8 mouse cellular contexts compared by ENCODE assay signal in the genomic region with DNA sequence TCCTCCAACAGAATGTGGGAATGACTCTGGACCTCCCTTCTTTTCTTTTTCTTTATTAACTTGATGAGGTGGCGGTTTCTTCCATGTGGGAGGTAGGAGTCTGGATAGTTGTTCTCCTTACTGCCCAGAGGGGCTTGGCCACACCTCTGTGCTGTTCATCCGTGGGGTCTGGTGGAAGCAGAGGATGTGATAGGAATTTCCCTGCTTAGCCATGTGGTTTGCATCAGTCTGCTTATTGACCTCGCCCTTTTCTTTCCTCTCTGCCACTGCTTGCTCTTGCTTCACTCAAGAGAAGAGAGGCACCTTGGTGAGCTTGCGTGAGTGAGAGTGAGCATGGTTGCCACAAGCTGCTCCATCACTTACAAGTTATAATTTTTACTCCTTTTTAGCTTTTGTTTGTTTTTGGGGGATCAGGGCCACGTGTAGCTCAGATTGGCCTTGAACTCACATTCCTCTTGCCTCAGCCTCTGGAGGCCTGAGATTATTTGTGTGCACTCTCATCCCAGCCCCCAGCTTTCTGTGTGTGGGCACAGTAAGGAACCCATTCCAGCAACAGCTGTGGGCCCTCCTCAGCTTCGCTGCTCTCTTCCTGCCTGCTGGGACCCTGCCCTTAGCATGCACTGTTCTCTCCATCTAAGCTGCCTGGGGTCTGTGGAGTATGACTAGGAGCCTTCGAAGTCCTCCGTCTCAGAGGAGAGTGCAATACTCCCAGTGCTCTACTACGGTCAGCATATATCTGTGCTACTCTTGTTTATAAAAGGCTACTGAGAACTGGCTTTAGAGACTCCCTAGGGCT. TPM values are rescaled to one million over a fixed set of nuclear protein-coding genes. Genes with fewer than 3 reads are reported as not detected.
DNase-seq lines count a peak whose midpoint lies in the region; ATAC-seq and TF ChIP-seq lines count a peak whose summit lies in the region.

No protein-coding gene starts in this region.

- peaks cover 96% of the 10 kb centered on the region for H3K4me1 ChIP-seq in megakaryocyte, embryonic 14.5 days
- H3K4me1 ChIP-seq in hindbrain, embryonic 16.5 days (ENCODE audit: control insufficient read depth, insufficient read depth, low read depth, low read length): peaks cover 24% of the 10 kb centered on the region
- H3K4me1 ChIP-seq in testis, adult 2 months (ENCODE audit: control insufficient read depth, insufficient read depth, low read length): peaks cover 4% of the 10 kb centered on the region

- peaks cover 67% of the 10 kb centered on the region for H3K36me3 ChIP-seq in megakaryocyte, embryonic 14.5 days (replicated peaks; ENCODE audit: low read length)
- H3K36me3 ChIP-seq in hindbrain, embryonic 16.5 days (ENCODE audit: control insufficient read depth, insufficient read depth, low read length): no peaks in the 10 kb centered on the region
- H3K36me3 ChIP-seq in testis, adult 2 months (ENCODE audit: control insufficient read depth, insufficient read depth, low read length): no peaks in the 10 kb centered on the region

- DNase-seq in gastrocnemius, adult 2 months: no peak
- no peak for DNase-seq in gastrocnemius, adult 8-10 months (ENCODE audit: low spot score in 2 of 2)
- no peak for DNase-seq in adrenal gland, postnatal 4 days (ENCODE audit: low spot score in 2 of 2)
- DNase-seq in adrenal gland, adult 18-20 months (ENCODE audit: low spot score in 2 of 2): no peak

- H3K27me3 ChIP-seq in megakaryocyte, embryonic 14.5 days (replicated peaks): no peaks in the 10 kb centered on the region
- no peaks in the 10 kb centered on the region for H3K27me3 ChIP-seq in hindbrain, embryonic 16.5 days (replicated peaks; ENCODE audit: control insufficient read depth, insufficient read depth, low read length)
- no peaks in the 10 kb centered on the region for H3K27me3 ChIP-seq in testis, adult 2 months (ENCODE audit: control insufficient read depth, insufficient read depth, low read length)

- no peaks in the 10 kb centered on the region for H3K9me3 ChIP-seq in megakaryocyte, embryonic 14.5 days
- H3K9me3 ChIP-seq in hindbrain, embryonic 16.5 days (ENCODE audit: control insufficient read depth, low read length): no peaks in the 10 kb centered on the region

- no peak for ATAC-seq in megakaryocyte, adult 5-6 weeks (ENCODE audit: poor library complexity, severe bottlenecking)
- ATAC-seq in hindbrain, embryonic 16.5 days: 0 out of 2 replicates have a peak, but pooled peaks have one; percentile 15

- intact Hi-C loops in gastrocnemius, adult 2 months (cut with DNase I): no loop called here

- 52% methylated on average over 9 of the region's 9 CpGs for WGBS in hindbrain, embryonic 16.5 days

- no peak for TF ChIP-seq POLR2A in testis, adult 2 months (IDR thresholded peaks at IDR 0.05; ENCODE audit: control insufficient read depth, low read depth, low read length)

- no peak overlapping the region for H3K4me3 ChIP-seq in gastrocnemius, adult 2 months
- H3K4me3 ChIP-seq in megakaryocyte, embryonic 14.5 days (replicated peaks): peak overlapping the region; percentile 31
- no peak overlapping the region for H3K4me3 ChIP-seq in hindbrain, embryonic 16.5 days (ENCODE audit: low read length)
- H3K4me3 ChIP-seq in testis, adult 2 months (ENCODE audit: control insufficient read depth, low read depth, low read length): no peak overlapping the region

- TF ChIP-seq CTCF in gastrocnemius, adult 2 months (IDR thresholded peaks at IDR 0.05): no peak
- TF ChIP-seq CTCF in testis, adult 2 months (IDR thresholded peaks at IDR 0.05; ENCODE audit: control insufficient read depth, insufficient read depth, insufficient replicate concordance, low read depth, low read length): no peak

- peak overlapping the region; percentile 50 for H3K27ac ChIP-seq in gastrocnemius, adult 2 months
- no peak overlapping the region for H3K27ac ChIP-seq in hindbrain, embryonic 16.5 days (ENCODE audit: low read depth, low read length)
- peak overlapping the region; percentile 68 for H3K27ac ChIP-seq in testis, adult 2 months (ENCODE audit: control insufficient read depth, insufficient read depth, low read depth, low read length)

- H3K9ac ChIP-seq in hindbrain, embryonic 16.5 days (ENCODE audit: low read depth, low read length): no peak overlapping the region

- H3K4me2 ChIP-seq in hindbrain, embryonic 16.5 days (ENCODE audit: low read length): no peak overlapping the region

RNA-seq across cellular contexts. Expression of gene Sept11, which starts 31.0 kb away (rescaled TPM):
- total RNA-seq in gastrocnemius, adult 2 months (2021): 10 to 100 TPM; 85.1 to 87.6 TPM
- 100 to 1,000 TPM in 1 of 4 experiments, 10 to 100 TPM in 3; 91.3 to 100 (median 94.8) TPM for total RNA-seq in gastrocnemius, adult 8-10 months (2022)
- polyA plus RNA-seq in megakaryocyte, embryonic 14.5 days (2012; ENCODE audit: insufficient read depth, low replicate concordance): 8.9 and 29.8 TPM in 2 replicates
- total RNA-seq in megakaryocyte, adult 5-6 weeks (2015): 70.4 and 82.5 TPM in 2 replicates
- 83.3 and 87.4 TPM in 2 replicates for total RNA-seq in megakaryocyte, adult 5-6 weeks (2017)
- polyA plus RNA-seq in hindbrain, embryonic 16.5 days (2015; fragmentation: Nextera tagmentation; extraction: Ambion mirVana): 125 and 150 TPM in 2 replicates
- polyA plus RNA-seq in testis, adult 2 months (2012; rRNA removed): 2.6 and 3.4 TPM in 2 replicates
- 100 to 1,000 TPM; 114 to 144 TPM for total RNA-seq in adrenal gland, postnatal 4 days (2021)
- 10 to 100 TPM; 31.9 to 41.2 TPM for total RNA-seq in adrenal gland, adult 18-20 months (2021)
